Mouse (Mus musculus): Measurements from ENCODE around the gene Apob.

DNA sequence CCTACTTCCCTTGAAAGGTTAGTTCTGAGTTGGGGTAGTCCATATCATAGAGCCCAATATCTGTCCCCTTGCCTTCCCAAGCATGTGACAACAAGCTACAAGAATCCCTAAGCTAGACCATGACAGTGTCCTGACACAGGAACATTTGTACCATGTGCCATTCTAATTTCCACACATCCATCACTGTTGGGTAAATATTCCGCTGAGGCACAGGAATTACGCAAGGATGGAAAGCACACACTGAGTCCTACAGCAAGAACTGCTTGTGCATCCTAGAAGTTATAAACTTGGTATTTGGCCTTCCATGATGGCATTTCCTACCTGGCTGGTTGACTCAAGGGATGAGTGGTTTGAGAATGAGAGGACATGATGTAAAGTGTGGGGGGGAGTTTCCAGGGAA, 69.6 kb downstream of the Apob start:
- TF ChIP-seq CTCF (IDR thresholded peaks at IDR 0.05) (no peak), POLR2A (IDR thresholded peaks at IDR 0.05; ENCODE audit: insufficient read depth, low read depth, low read length) (no peak)

All from heart, adult 2 months (tissue).